Mouse (Mus musculus): ENCODE data around the gene Tent4a. TPM values are rescaled to one million over a fixed set of nuclear protein-coding genes. Genes with fewer than 3 reads are reported as not detected.

Gene Tent4a
- polyA plus RNA-seq, 1 experiment: 9.4 TPM

GRCm38 (mm10) chr13:69564573-69564972, 30.2 kb upstream of the Tent4a start:
- peaks cover 21% of the 10 kb centered on the region for H3K4me1 ChIP-seq (ENCODE audit: control insufficient read depth, insufficient read depth, insufficient read length, low read length)
- H3K36me3 ChIP-seq (ENCODE audit: control insufficient read depth, insufficient read depth, low read length): no peaks in the 10 kb centered on the region
- no peak overlapping the region for H3K4me3 ChIP-seq (ENCODE audit: low read depth, low read length)
- peak overlapping the region; percentile 95 for H3K27ac ChIP-seq (ENCODE audit: insufficient read depth, low read depth, low read length)
- no peak for TF ChIP-seq CTCF (IDR thresholded peaks at IDR 0.05; ENCODE audit: extremely low read depth, insufficient read length, insufficient replicate concordance, low read depth, low read length)
- TF ChIP-seq POLR2A (IDR thresholded peaks at IDR 0.05; ENCODE audit: low read depth, low read length): no peak
- H3K27me3 ChIP-seq (ENCODE audit: control insufficient read depth, insufficient read depth, low read length): no peaks in the 10 kb centered on the region

GRCm38 (mm10) chr13:69563905-69564304, 29.5 kb upstream of the Tent4a start:
- peak overlapping the region; percentile 97 for H3K27ac ChIP-seq (ENCODE audit: insufficient read depth, low read depth, low read length)
- TF ChIP-seq CTCF (IDR thresholded peaks at IDR 0.05; ENCODE audit: extremely low read depth, insufficient read length, insufficient replicate concordance, low read depth, low read length) (no peak), POLR2A (IDR thresholded peaks at IDR 0.05; ENCODE audit: low read depth, low read length) (no peak)
- no peaks in the 10 kb centered on the region for H3K27me3 ChIP-seq (ENCODE audit: control insufficient read depth, insufficient read depth, low read length)
- H3K4me1 ChIP-seq (ENCODE audit: control insufficient read depth, insufficient read depth, insufficient read length, low read length): peaks cover 19% of the 10 kb centered on the region
- no peaks in the 10 kb centered on the region for H3K36me3 ChIP-seq (ENCODE audit: control insufficient read depth, insufficient read depth, low read length)
- no peak overlapping the region for H3K4me3 ChIP-seq (ENCODE audit: low read depth, low read length)
- 13% methylated on average over 3 of the region's 3 CpGs for whole genome bisulfite sequencing

GRCm38 (mm10) chr13:69562654-69563574, 28.5 kb upstream of the Tent4a start:
- Histone ChIP-seq H3K27ac (ENCODE audit: insufficient read depth, low read depth, low read length) (peak overlapping the region; percentile 97), H3K36me3 (ENCODE audit: control insufficient read depth, insufficient read depth, low read length) (no peaks in the 10 kb centered on the region), H3K4me1 (ENCODE audit: control insufficient read depth, insufficient read depth, insufficient read length, low read length) (peaks cover 20% of the 10 kb centered on the region), H3K4me3 (ENCODE audit: low read depth, low read length) (no peak overlapping the region), H3K27me3 (ENCODE audit: control insufficient read depth, insufficient read depth, low read length) (no peaks in the 10 kb centered on the region)
- TF ChIP-seq CTCF (IDR thresholded peaks at IDR 0.05; ENCODE audit: extremely low read depth, insufficient read length, insufficient replicate concordance, low read depth, low read length) (no peak), POLR2A (IDR thresholded peaks at IDR 0.05; ENCODE audit: low read depth, low read length) (no peak)
- 26% methylated on average over 12 of the region's 12 CpGs for WGBS

- Histone ChIP-seq H3K4me3 (ENCODE audit: low read depth, low read length) (no peak overlapping the region), H3K27me3 (ENCODE audit: control insufficient read depth, insufficient read depth, low read length) (no peaks in the 10 kb centered on the region), H3K36me3 (ENCODE audit: control insufficient read depth, insufficient read depth, low read length) (no peaks in the 10 kb centered on the region), H3K27ac (ENCODE audit: insufficient read depth, low read depth, low read length) (no peak overlapping the region), H3K4me1 (ENCODE audit: control insufficient read depth, insufficient read depth, insufficient read length, low read length) (peaks cover 20% of the 10 kb centered on the region)
- TF ChIP-seq CTCF (IDR thresholded peaks at IDR 0.05; ENCODE audit: extremely low read depth, insufficient read length, insufficient replicate concordance, low read depth, low read length): no peak
- TF ChIP-seq POLR2A (IDR thresholded peaks at IDR 0.05; ENCODE audit: low read depth, low read length): no peak
- WGBS: 89% methylated on average over 9 of the region's 9 CpGs
Measured at GRCm38 (mm10) chr13:69562004-69562403, 27.6 kb upstream of the Tent4a start.

- 41% methylated on average over 13 of the region's 13 CpGs for WGBS
- Histone ChIP-seq H3K4me3 (ENCODE audit: low read depth, low read length) (no peak overlapping the region), H3K27me3 (ENCODE audit: control insufficient read depth, insufficient read depth, low read length) (no peaks in the 10 kb centered on the region), H3K4me1 (ENCODE audit: control insufficient read depth, insufficient read depth, insufficient read length, low read length) (peaks cover 18% of the 10 kb centered on the region), H3K36me3 (ENCODE audit: control insufficient read depth, insufficient read depth, low read length) (no peaks in the 10 kb centered on the region), H3K27ac (ENCODE audit: insufficient read depth, low read depth, low read length) (no peak overlapping the region)
- TF ChIP-seq CTCF (IDR thresholded peaks at IDR 0.05; ENCODE audit: extremely low read depth, insufficient read length, insufficient replicate concordance, low read depth, low read length) (no peak), POLR2A (IDR thresholded peaks at IDR 0.05; ENCODE audit: low read depth, low read length) (no peak)
Measured at GRCm38 (mm10) chr13:69559291-69559961, 25.0 kb upstream of the Tent4a start.

GRCm38 (mm10) chr13:69558098-69558660, 23.8 kb upstream of the Tent4a start:
- 33% methylated on average over 6 of the region's 6 CpGs for WGBS
- no peak for TF ChIP-seq CTCF (IDR thresholded peaks at IDR 0.05; ENCODE audit: extremely low read depth, insufficient read length, insufficient replicate concordance, low read depth, low read length)
- TF ChIP-seq POLR2A (IDR thresholded peaks at IDR 0.05; ENCODE audit: low read depth, low read length): no peak

GRCm38 (mm10) chr13:69556728-69557127, 22.3 kb upstream of the Tent4a start:
- Histone ChIP-seq H3K4me3 (ENCODE audit: low read depth, low read length) (no peak overlapping the region), H3K4me1 (ENCODE audit: control insufficient read depth, insufficient read depth, insufficient read length, low read length) (peaks cover 5% of the 10 kb centered on the region), H3K36me3 (ENCODE audit: control insufficient read depth, insufficient read depth, low read length) (no peaks in the 10 kb centered on the region), H3K27me3 (ENCODE audit: control insufficient read depth, insufficient read depth, low read length) (no peaks in the 10 kb centered on the region), H3K27ac (ENCODE audit: insufficient read depth, low read depth, low read length) (no peak overlapping the region)
- no peak for TF ChIP-seq POLR2A (IDR thresholded peaks at IDR 0.05; ENCODE audit: low read depth, low read length)
- no peak for TF ChIP-seq CTCF (IDR thresholded peaks at IDR 0.05; ENCODE audit: extremely low read depth, insufficient read length, insufficient replicate concordance, low read depth, low read length)

More at GRCm38 (mm10) chr13:69558098-69558660, 23.8 kb upstream of the Tent4a start:
- peaks cover 15% of the 10 kb centered on the region for H3K4me1 ChIP-seq (ENCODE audit: control insufficient read depth, insufficient read depth, insufficient read length, low read length)
- no peak overlapping the region for H3K4me3 ChIP-seq (ENCODE audit: low read depth, low read length)
- H3K27me3 ChIP-seq (ENCODE audit: control insufficient read depth, insufficient read depth, low read length): no peaks in the 10 kb centered on the region
- H3K36me3 ChIP-seq (ENCODE audit: control insufficient read depth, insufficient read depth, low read length): no peaks in the 10 kb centered on the region
- no peak overlapping the region for H3K27ac ChIP-seq (ENCODE audit: insufficient read depth, low read depth, low read length)
